Mouse (Mus musculus): ENCODE data around the gene Cldn6.

- TF ChIP-seq CTCF (IDR thresholded peaks at IDR 0.05) (no peak), EP300 (IDR thresholded peaks at IDR 0.05) (no peak)
Measured at GRCm38 (mm10) chr17:23683226-23683625, 4.2 kb downstream of the Cldn6 start.

All from lung, postnatal 0 days (tissue).